Mouse (Mus musculus): Measurements from ENCODE around the gene Dgkk. TPM values are rescaled to one million over a fixed set of nuclear protein-coding genes. Genes with fewer than 3 reads are reported as not detected.
"Not testable (repeated sequence)": the region's sequence is repeated elsewhere in the genome, so short reads cannot be mapped to it uniquely, and the experiment has no call there.

Dgkk gene
- 0.96 and 0.98 TPM in 2 replicates for polyA plus RNA-seq (2012; rRNA removed)
- 0.55 and 0.72 TPM in 2 replicates for polyA plus RNA-seq (2014; fragmentation: Nextera tagmentation; extraction: Ambion mirVana)

- H3K4me2 ChIP-seq (replicated peaks; ENCODE audit: low read depth, low read length, severe bottlenecking): peak within 1 kb of the TSS; percentile 44
- WGBS: 29% methylated on average over 6 of the region's 30 CpGs
- H3K4me1 ChIP-seq (ENCODE audit: control insufficient read depth, insufficient read depth, low read length); H3K36me3 ChIP-seq (ENCODE audit: control insufficient read depth, insufficient read depth, low read length); H3K9ac ChIP-seq (ENCODE audit: low read depth, low read length, severe bottlenecking); H3K27ac ChIP-seq (replicated peaks; ENCODE audit: low read depth, low read length); H3K27me3 ChIP-seq (ENCODE audit: control insufficient read depth, insufficient read depth, low read length); ATAC-seq (ENCODE audit: low FRiP score, low read depth); H3K9me3 ChIP-seq (ENCODE audit: control insufficient read depth, low read length); DNase-seq (ENCODE audit: low spot score): not testable (repeated sequence)
- H3K4me3 ChIP-seq (replicated peaks; ENCODE audit: low read length): peak within 1 kb of the TSS; percentile 32
Observed at GRCm38 (mm10) chrX:6779006-6779405, at the start of gene Dgkk. Gene Dgkk (plus strand): TSS chrX:6779306.

- Histone ChIP-seq H3K4me1 (ENCODE audit: control insufficient read depth, insufficient read depth, low read length) (no peaks in the 10 kb centered on the region), H3K27ac (replicated peaks; ENCODE audit: low read depth, low read length) (no peak overlapping the region), H3K36me3 (ENCODE audit: control insufficient read depth, insufficient read depth, low read length) (no peaks in the 10 kb centered on the region), H3K27me3 (ENCODE audit: control insufficient read depth, insufficient read depth, low read length) (no peaks in the 10 kb centered on the region), H3K4me3 (replicated peaks; ENCODE audit: low read length) (no peak overlapping the region), H3K9me3 (ENCODE audit: control insufficient read depth, low read length) (no peaks in the 10 kb centered on the region), H3K4me2 (replicated peaks; ENCODE audit: low read depth, low read length, severe bottlenecking) (no peak overlapping the region), H3K9ac (ENCODE audit: low read depth, low read length, severe bottlenecking) (no peak overlapping the region)
- DNase-seq (ENCODE audit: low spot score) (no peak), ATAC-seq (ENCODE audit: low FRiP score, low read depth) (no peak)
- no peak for TF ChIP-seq POLR2A (IDR thresholded peaks at IDR 0.05; ENCODE audit: borderline replicate concordance, extremely low read depth, insufficient read depth, insufficient read length)
- WGBS: 64% methylated on average over 3 of the region's 3 CpGs
Observed at GRCm38 (mm10) chrX:6733998-6734397, 45.1 kb upstream of the Dgkk start.

DNA sequence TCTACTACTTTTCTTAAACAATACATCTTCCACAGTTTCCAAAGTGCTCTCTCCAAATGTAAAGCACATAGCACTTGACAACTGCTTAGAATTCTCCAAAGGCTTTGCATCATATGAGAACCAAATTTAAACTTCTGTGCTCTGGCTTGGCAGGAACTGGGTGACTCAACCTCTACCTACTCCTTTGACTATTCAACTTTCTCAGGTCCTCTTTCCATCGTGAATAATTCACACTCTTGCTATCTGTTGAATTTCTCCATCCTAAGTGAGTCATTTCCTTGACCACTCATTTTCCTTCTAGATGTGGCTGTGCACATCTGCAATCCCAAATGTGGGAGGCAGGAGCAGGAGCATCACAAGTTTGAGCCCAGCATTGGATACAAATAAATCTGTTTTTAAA, 28.4 kb upstream of the Dgkk start:
- H3K9ac ChIP-seq (ENCODE audit: low read depth, low read length, severe bottlenecking): no peak overlapping the region
- H3K4me3 ChIP-seq (replicated peaks; ENCODE audit: low read length): no peak overlapping the region
- TF ChIP-seq POLR2A (IDR thresholded peaks at IDR 0.05; ENCODE audit: borderline replicate concordance, extremely low read depth, insufficient read depth, insufficient read length): no peak
- H3K27ac ChIP-seq (replicated peaks; ENCODE audit: low read depth, low read length): no peak overlapping the region
- DNase-seq (ENCODE audit: low spot score): no peak
- no peak for ATAC-seq (ENCODE audit: low FRiP score, low read depth)
- WGBS: 58% methylated on average over 1 of the region's 1 CpGs
- H3K36me3 ChIP-seq (ENCODE audit: control insufficient read depth, insufficient read depth, low read length): no peaks in the 10 kb centered on the region
- H3K9me3 ChIP-seq (ENCODE audit: control insufficient read depth, low read length): no peaks in the 10 kb centered on the region
- no peaks in the 10 kb centered on the region for H3K27me3 ChIP-seq (ENCODE audit: control insufficient read depth, insufficient read depth, low read length)
- no peaks in the 10 kb centered on the region for H3K4me1 ChIP-seq (ENCODE audit: control insufficient read depth, insufficient read depth, low read length)
- H3K4me2 ChIP-seq (replicated peaks; ENCODE audit: low read depth, low read length, severe bottlenecking): no peak overlapping the region

DNA sequence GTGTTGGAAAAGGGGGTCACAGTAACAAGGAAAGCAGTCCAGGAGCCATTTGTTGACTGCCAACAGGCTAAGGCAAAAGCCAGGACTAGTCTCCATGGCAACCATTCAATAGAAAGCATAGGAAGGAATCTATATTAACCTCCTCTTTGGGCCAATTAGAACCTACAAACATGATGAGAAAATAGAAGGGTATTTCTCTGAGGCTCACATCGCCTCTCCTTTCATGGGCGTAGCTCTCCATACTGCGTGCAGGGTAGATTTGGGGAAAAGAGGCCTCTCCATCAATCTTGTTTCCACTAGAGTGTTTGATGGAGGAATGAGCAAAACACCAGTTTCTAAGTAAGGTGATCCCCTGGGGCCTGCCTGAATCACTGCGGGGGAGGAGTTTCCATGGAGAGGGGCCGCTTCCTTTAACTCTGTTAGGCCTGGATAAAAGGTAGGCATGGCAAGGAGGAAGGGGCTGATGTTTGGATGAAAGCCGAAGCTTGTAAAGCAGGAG, 27.5 kb upstream of the Dgkk start:
- H3K4me2 ChIP-seq (replicated peaks; ENCODE audit: low read depth, low read length, severe bottlenecking): no peak overlapping the region
- H3K4me3 ChIP-seq (replicated peaks; ENCODE audit: low read length): no peak overlapping the region
- H3K9me3 ChIP-seq (ENCODE audit: control insufficient read depth, low read length): no peaks in the 10 kb centered on the region
- WGBS: 34% methylated on average over 6 of the region's 6 CpGs
- ATAC-seq (ENCODE audit: low FRiP score, low read depth) (no peak), DNase-seq (ENCODE audit: low spot score) (no peak)
- H3K4me1 ChIP-seq (ENCODE audit: control insufficient read depth, insufficient read depth, low read length): no peaks in the 10 kb centered on the region
- no peaks in the 10 kb centered on the region for H3K36me3 ChIP-seq (ENCODE audit: control insufficient read depth, insufficient read depth, low read length)
- H3K27ac ChIP-seq (replicated peaks; ENCODE audit: low read depth, low read length): no peak overlapping the region
- no peak for TF ChIP-seq POLR2A (IDR thresholded peaks at IDR 0.05; ENCODE audit: borderline replicate concordance, extremely low read depth, insufficient read depth, insufficient read length)
- H3K27me3 ChIP-seq (ENCODE audit: control insufficient read depth, insufficient read depth, low read length): no peaks in the 10 kb centered on the region
- H3K9ac ChIP-seq (ENCODE audit: low read depth, low read length, severe bottlenecking): no peak overlapping the region

GRCm38 (mm10) chrX:6777489-6778249, 1.4 kb upstream of the Dgkk start:
- Histone ChIP-seq H3K9ac (ENCODE audit: low read depth, low read length, severe bottlenecking) (no peak overlapping the region), H3K4me3 (replicated peaks; ENCODE audit: low read length) (peak overlapping the region; percentile 32), H3K4me1 (ENCODE audit: control insufficient read depth, insufficient read depth, low read length) (no peaks in the 10 kb centered on the region), H3K27ac (replicated peaks; ENCODE audit: low read depth, low read length) (no peak overlapping the region), H3K9me3 (ENCODE audit: control insufficient read depth, low read length) (no peaks in the 10 kb centered on the region), H3K36me3 (ENCODE audit: control insufficient read depth, insufficient read depth, low read length) (no peaks in the 10 kb centered on the region), H3K27me3 (ENCODE audit: control insufficient read depth, insufficient read depth, low read length) (no peaks in the 10 kb centered on the region), H3K4me2 (replicated peaks; ENCODE audit: low read depth, low read length, severe bottlenecking) (peak overlapping the region; percentile 44)
- no peak for TF ChIP-seq POLR2A (IDR thresholded peaks at IDR 0.05; ENCODE audit: borderline replicate concordance, extremely low read depth, insufficient read depth, insufficient read length)
- WGBS: 24% methylated on average over 13 of the region's 13 CpGs
- DNase-seq (ENCODE audit: low spot score) (no peak), ATAC-seq (ENCODE audit: low FRiP score, low read depth) (no peak)
